Mouse (Mus musculus) layer of hippocampus, postnatal 25 days (tissue): Measurements from ENCODE around the gene Gm11939. TPM values are rescaled to one million over a fixed set of nuclear protein-coding genes. Genes with fewer than 3 reads are reported as not detected.

Source experiments
- total RNA-seq, 2 experiments: library from RNA; stranded (reverse); gene quantifications; 2 replicates each; pipeline ENCODE4 v1.2.3; 2021

Gm11939 gene
- total RNA-seq, 2 experiments from 2014 or later = not detected

Other genes starting within 250 kb of the Gm11939 start
- not detected for gene Krt25, start 236.5 kb downstream of the Gm11939 start, total RNA-seq
- gene Krt26, start 221.5 kb downstream of the Gm11939 start, total RNA-seq = not detected
- gene Krt27, start 208.4 kb downstream of the Gm11939 start, total RNA-seq = not detected
- gene Krt28, start 184.6 kb downstream of the Gm11939 start, total RNA-seq = under 1 TPM; 0.21 to 0.49 TPM
- gene Krt10, start 170.1 kb downstream of the Gm11939 start, total RNA-seq = 10 to 100 TPM; 12.6 to 15.7 TPM
- gene Krt12, start 137.2 kb downstream of the Gm11939 start, total RNA-seq = 1 to 10 TPM in 1 of 2 experiments, under 1 TPM in 1; 0.89 to 1.4 TPM
- not detected for gene Krt20, start 121.3 kb downstream of the Gm11939 start, total RNA-seq
- not detected for gene Krt23, start 66.3 kb downstream of the Gm11939 start, total RNA-seq
- not detected for gene Krt39, start 38.1 kb downstream of the Gm11939 start, total RNA-seq
- gene Krt40, start 16.3 kb downstream of the Gm11939 start, total RNA-seq = not detected
- not detected for gene Krtap3-3, start 8.6 kb downstream of the Gm11939 start, total RNA-seq
- not detected for gene Krtap3-2, start 2.6 kb downstream of the Gm11939 start, total RNA-seq
- gene Krtap3-1, start 7.2 kb upstream of the Gm11939 start, total RNA-seq = not detected
- not detected for gene Krtap1-5, start 21.6 kb upstream of the Gm11939 start, total RNA-seq
- gene Krtap1-4, start 24.2 kb upstream of the Gm11939 start, total RNA-seq = not detected
- not detected for gene Krtap1-3, start 31.9 kb upstream of the Gm11939 start, total RNA-seq
- gene Krtap9-3, start 38.6 kb upstream of the Gm11939 start, total RNA-seq = not detected
- gene Gm11938, start 43.8 kb upstream of the Gm11939 start, total RNA-seq = not detected
- not detected for gene Gm11937, start 50.7 kb upstream of the Gm11939 start, total RNA-seq
- not detected for gene Krtap2-4, start 55.4 kb upstream of the Gm11939 start, total RNA-seq
- gene Gm11562, start 61.0 kb upstream of the Gm11939 start, total RNA-seq = not detected
- not detected for gene Krtap4-1, start 68.8 kb upstream of the Gm11939 start, total RNA-seq
- gene Krtap4-2, start 75.6 kb upstream of the Gm11939 start, total RNA-seq = not detected
- not detected for gene Krtap4-7, start 84.6 kb upstream of the Gm11939 start, total RNA-seq
- not detected for gene Gm11555, start 90.8 kb upstream of the Gm11939 start, total RNA-seq
- not detected for gene Gm11563, start 99.5 kb upstream of the Gm11939 start, total RNA-seq
- gene Krtap4-6, start 106.5 kb upstream of the Gm11939 start, total RNA-seq = not detected
- not detected for gene Gm14190, start 131.3 kb upstream of the Gm11939 start, total RNA-seq
- gene Gm14180, start 174.8 kb upstream of the Gm11939 start, total RNA-seq = not detected
- gene Gm11595, start 213.4 kb upstream of the Gm11939 start, total RNA-seq = not detected
- not detected for gene Krtap4-8, start 221.2 kb upstream of the Gm11939 start, total RNA-seq
- gene Krtap4-9, start 225.7 kb upstream of the Gm11939 start, total RNA-seq = not detected
- gene Gm11596, start 234.0 kb upstream of the Gm11939 start, total RNA-seq = not detected
- not detected for gene Gm11569, start 239.5 kb upstream of the Gm11939 start, total RNA-seq
- gene Gm11554, start 245.0 kb upstream of the Gm11939 start, total RNA-seq = not detected